Mouse (Mus musculus): ENCODE measurements around the gene Ppp1r16b. TPM values are rescaled to one million over a fixed set of nuclear protein-coding genes. Genes with fewer than 3 reads are reported as not detected.
A peak's percentile ranks its signal among the peaks of the same experiment; 100 is the strongest.

The Ppp1r16b gene
- polyA plus RNA-seq, 1 experiment = not detected

GRCm38 (mm10) chr2:158692191-158692590 is 27.0 kb downstream of the Ppp1r16b start:
- H3K4me1 ChIP-seq (ENCODE audit: control insufficient read depth, insufficient read depth, low read length) = peaks cover 49% of the 10 kb centered on the region
- peak overlapping the region; percentile 47; the same call in 1 of the 2 replicates for H3K27ac ChIP-seq (ENCODE audit: insufficient read depth, low read depth, low read length)
- TF ChIP-seq POLR2A (IDR thresholded peaks at IDR 0.05; ENCODE audit: insufficient read depth, low read depth, low read length) = no peak
- TF ChIP-seq CTCF (IDR thresholded peaks at IDR 0.05; ENCODE audit: insufficient read depth, low read depth, low read length) = no peak
- no peak overlapping the region for H3K4me3 ChIP-seq (ENCODE audit: insufficient read depth, low read depth, low read length)
- 27% methylated on average over 6 of the region's 6 CpGs for WGBS

GRCm38 (mm10) chr2:158695811-158696210 is 30.6 kb downstream of the Ppp1r16b start:
- Histone ChIP-seq H3K27ac (ENCODE audit: insufficient read depth, low read depth, low read length) (no peak overlapping the region), H3K4me1 (ENCODE audit: control insufficient read depth, insufficient read depth, low read length) (peaks cover 39% of the 10 kb centered on the region), H3K4me3 (ENCODE audit: insufficient read depth, low read depth, low read length) (no peak overlapping the region)
- WGBS = 81% methylated on average over 27 of the region's 27 CpGs
- TF ChIP-seq CTCF (IDR thresholded peaks at IDR 0.05; ENCODE audit: insufficient read depth, low read depth, low read length) = no peak
- TF ChIP-seq POLR2A (IDR thresholded peaks at IDR 0.05; ENCODE audit: insufficient read depth, low read depth, low read length) = no peak

- no peak overlapping the region for H3K27ac ChIP-seq (ENCODE audit: insufficient read depth, low read depth, low read length)
- TF ChIP-seq CTCF (IDR thresholded peaks at IDR 0.05; ENCODE audit: insufficient read depth, low read depth, low read length) = no peak
- no peak for TF ChIP-seq POLR2A (IDR thresholded peaks at IDR 0.05; ENCODE audit: insufficient read depth, low read depth, low read length)
- WGBS = 68% methylated on average over 6 of the region's 6 CpGs
- peaks cover 42% of the 10 kb centered on the region for H3K4me1 ChIP-seq (ENCODE audit: control insufficient read depth, insufficient read depth, low read length)
- H3K4me3 ChIP-seq (ENCODE audit: insufficient read depth, low read depth, low read length) = no peak overlapping the region
Observed at GRCm38 (mm10) chr2:158696451-158696850, 31.3 kb downstream of the Ppp1r16b start.

- Histone ChIP-seq H3K4me3 (ENCODE audit: insufficient read depth, low read depth, low read length) (no peak overlapping the region), H3K27ac (ENCODE audit: insufficient read depth, low read depth, low read length) (peak overlapping the region; percentile 81), H3K4me1 (ENCODE audit: control insufficient read depth, insufficient read depth, low read length) (peaks cover 31% of the 10 kb centered on the region)
- 54% methylated on average over 6 of the region's 6 CpGs for WGBS
- TF ChIP-seq CTCF (IDR thresholded peaks at IDR 0.05; ENCODE audit: insufficient read depth, low read depth, low read length) (no peak), POLR2A (IDR thresholded peaks at IDR 0.05; ENCODE audit: insufficient read depth, low read depth, low read length) (no peak)
Observed at GRCm38 (mm10) chr2:158699908-158700307, 34.7 kb downstream of the Ppp1r16b start.

GRCm38 (mm10) chr2:158700535-158701256 is 35.5 kb downstream of the Ppp1r16b start:
- no peak for TF ChIP-seq POLR2A (IDR thresholded peaks at IDR 0.05; ENCODE audit: insufficient read depth, low read depth, low read length)
- TF ChIP-seq CTCF (IDR thresholded peaks at IDR 0.05; ENCODE audit: insufficient read depth, low read depth, low read length) = no peak
- Histone ChIP-seq H3K4me3 (ENCODE audit: insufficient read depth, low read depth, low read length) (no peak overlapping the region), H3K27ac (ENCODE audit: insufficient read depth, low read depth, low read length) (peak overlapping the region; percentile 81), H3K4me1 (ENCODE audit: control insufficient read depth, insufficient read depth, low read length) (peaks cover 29% of the 10 kb centered on the region)
- WGBS = 73% methylated on average over 17 of the region's 17 CpGs

- 65% methylated on average over 9 of the region's 9 CpGs for WGBS
- TF ChIP-seq CTCF (IDR thresholded peaks at IDR 0.05; ENCODE audit: insufficient read depth, low read depth, low read length) (no peak), POLR2A (IDR thresholded peaks at IDR 0.05; ENCODE audit: insufficient read depth, low read depth, low read length) (no peak)
- Histone ChIP-seq H3K27ac (ENCODE audit: insufficient read depth, low read depth, low read length) (peak overlapping the region; percentile 60), H3K4me3 (ENCODE audit: insufficient read depth, low read depth, low read length) (no peak overlapping the region), H3K4me1 (ENCODE audit: control insufficient read depth, insufficient read depth, low read length) (peaks cover 24% of the 10 kb centered on the region)
Observed at GRCm38 (mm10) chr2:158701505-158701904, 36.3 kb downstream of the Ppp1r16b start.

GRCm38 (mm10) chr2:158702176-158702575 is 37.0 kb downstream of the Ppp1r16b start:
- TF ChIP-seq POLR2A (IDR thresholded peaks at IDR 0.05; ENCODE audit: insufficient read depth, low read depth, low read length) (no peak), CTCF (IDR thresholded peaks at IDR 0.05; ENCODE audit: insufficient read depth, low read depth, low read length) (no peak)
- Histone ChIP-seq H3K4me1 (ENCODE audit: control insufficient read depth, insufficient read depth, low read length) (peaks cover 28% of the 10 kb centered on the region), H3K4me3 (ENCODE audit: insufficient read depth, low read depth, low read length) (no peak overlapping the region), H3K27ac (ENCODE audit: insufficient read depth, low read depth, low read length) (peak overlapping the region; percentile 60)
- WGBS = 87% methylated on average over 5 of the region's 5 CpGs

- TF ChIP-seq CTCF (IDR thresholded peaks at IDR 0.05; ENCODE audit: insufficient read depth, low read depth, low read length) (no peak), POLR2A (IDR thresholded peaks at IDR 0.05; ENCODE audit: insufficient read depth, low read depth, low read length) (no peak)
- H3K4me1 ChIP-seq (ENCODE audit: control insufficient read depth, insufficient read depth, low read length) = peaks cover 31% of the 10 kb centered on the region
- H3K27ac ChIP-seq (ENCODE audit: insufficient read depth, low read depth, low read length) = no peak overlapping the region
- no peak overlapping the region for H3K4me3 ChIP-seq (ENCODE audit: insufficient read depth, low read depth, low read length)
- WGBS = 73% methylated on average over 3 of the region's 3 CpGs
Observed at GRCm38 (mm10) chr2:158704720-158705119, 39.5 kb downstream of the Ppp1r16b start.

- no peak for TF ChIP-seq POLR2A (IDR thresholded peaks at IDR 0.05; ENCODE audit: insufficient read depth, low read depth, low read length)
- TF ChIP-seq CTCF (IDR thresholded peaks at IDR 0.05; ENCODE audit: insufficient read depth, low read depth, low read length) = no peak
- Histone ChIP-seq H3K27ac (ENCODE audit: insufficient read depth, low read depth, low read length) (no peak overlapping the region), H3K4me1 (ENCODE audit: control insufficient read depth, insufficient read depth, low read length) (peaks cover 23% of the 10 kb centered on the region), H3K4me3 (ENCODE audit: insufficient read depth, low read depth, low read length) (no peak overlapping the region)
- 87% methylated on average over 6 of the region's 6 CpGs for WGBS
Observed at GRCm38 (mm10) chr2:158705529-158705928, 40.3 kb downstream of the Ppp1r16b start.

All from olfactory bulb, adult 2 months (tissue).